In genomic region chr11:56593435-56593834, GRCm38 (mm10) we compare ENCODE assay signal across 7 mouse cellular contexts.
DNase-seq lines count a peak whose midpoint lies in the region; ATAC-seq and TF ChIP-seq lines count a peak whose summit lies in the region.
"Not testable (repeated sequence)": the region's sequence is repeated elsewhere in the genome, so short reads cannot be mapped to it uniquely, and the experiment has no call there.

No protein-coding gene starts in this region.

- peak; percentile 82 for ATAC-seq in embryonic facial prominence, embryonic 11.5 days (replicated peaks; ENCODE audit: insufficient number of reproducible peaks, low FRiP score, low TSS enrichment, low read depth)
- peak; percentile 89 for ATAC-seq in forebrain, embryonic 12.5 days (ENCODE audit: low FRiP score)
- peak; percentile 78; the same call in 1 of the 2 replicates for ATAC-seq in heart, embryonic 13.5 days (ENCODE audit: extremely low read depth, insufficient number of reproducible peaks, low FRiP score, low TSS enrichment)
- ATAC-seq in hindbrain, embryonic 15.5 days (ENCODE audit: low FRiP score, low read depth) = 0 out of 2 replicates have a peak, but pooled peaks have one; percentile 59
- ATAC-seq in limb, embryonic 12.5 days (ENCODE audit: insufficient number of reproducible peaks, insufficient read depth, low FRiP score, low TSS enrichment, low read depth) = peak; percentile 79; the same call in 1 of the 2 replicates
- ATAC-seq in lung, postnatal 0 days = peak; percentile 33; the same call in 1 of the 2 replicates
- ATAC-seq in neural tube, embryonic 13.5 days (ENCODE audit: low read depth) = peak; percentile 63; the same call in 1 of the 2 replicates

- H3K4me3 ChIP-seq in embryonic facial prominence, embryonic 11.5 days (ENCODE audit: low read depth, low read length); forebrain, embryonic 12.5 days (replicated peaks); heart, embryonic 13.5 days; hindbrain, embryonic 15.5 days; limb, embryonic 12.5 days (replicated peaks); lung, postnatal 0 days (ENCODE audit: low read depth, low read length); neural tube, embryonic 13.5 days: not testable (repeated sequence)

- H3K9me3 ChIP-seq in embryonic facial prominence, embryonic 11.5 days (replicated peaks; ENCODE audit: control insufficient read depth, low read length); forebrain, embryonic 12.5 days; heart, embryonic 13.5 days; hindbrain, embryonic 15.5 days; limb, embryonic 12.5 days; lung, postnatal 0 days (ENCODE audit: low read length); neural tube, embryonic 13.5 days: not testable (repeated sequence)

- TF ChIP-seq EP300 in lung, postnatal 0 days (IDR thresholded peaks at IDR 0.05) = not testable (repeated sequence)

- not testable (repeated sequence) for H3K27ac ChIP-seq in embryonic facial prominence, embryonic 11.5 days (replicated peaks; ENCODE audit: low read depth, low read length); forebrain, embryonic 12.5 days; heart, embryonic 13.5 days (replicated peaks); hindbrain, embryonic 15.5 days (replicated peaks); limb, embryonic 12.5 days; lung, postnatal 0 days (ENCODE audit: low read length); neural tube, embryonic 13.5 days (replicated peaks)

- TF ChIP-seq CTCF in lung, postnatal 0 days (IDR thresholded peaks at IDR 0.05) = not testable (repeated sequence)

- H3K4me2 ChIP-seq in embryonic facial prominence, embryonic 11.5 days (ENCODE audit: low read depth, low read length); forebrain, embryonic 12.5 days; heart, embryonic 13.5 days; hindbrain, embryonic 15.5 days; limb, embryonic 12.5 days; lung, postnatal 0 days (replicated peaks; ENCODE audit: low read depth, low read length); neural tube, embryonic 13.5 days: not testable (repeated sequence)

- H3K9ac ChIP-seq in embryonic facial prominence, embryonic 11.5 days (replicated peaks; ENCODE audit: low read length); forebrain, embryonic 12.5 days; heart, embryonic 13.5 days; hindbrain, embryonic 15.5 days; limb, embryonic 12.5 days (replicated peaks); lung, postnatal 0 days (replicated peaks; ENCODE audit: low read depth); neural tube, embryonic 13.5 days: not testable (repeated sequence)

- not testable (repeated sequence) for DNase-seq in embryonic facial prominence, embryonic 11.5 days (ENCODE audit: low spot score); lung, postnatal 0 days (ENCODE audit: low spot score)

- WGBS in embryonic facial prominence, embryonic 11.5 days = 77% methylated on average over 2 of the region's 6 CpGs
- WGBS in forebrain, embryonic 12.5 days = 80% methylated on average over 2 of the region's 6 CpGs
- WGBS in heart, embryonic 13.5 days = 69% methylated on average over 2 of the region's 6 CpGs
- 83% methylated on average over 2 of the region's 6 CpGs for WGBS in hindbrain, embryonic 15.5 days
- WGBS in limb, embryonic 12.5 days = 90% methylated on average over 4 of the region's 6 CpGs
- 66% methylated on average over 2 of the region's 6 CpGs for WGBS in lung, postnatal 0 days
- 86% methylated on average over 3 of the region's 6 CpGs for WGBS in neural tube, embryonic 13.5 days

- H3K36me3 ChIP-seq in embryonic facial prominence, embryonic 11.5 days (replicated peaks; ENCODE audit: control insufficient read depth, insufficient read depth, low read depth, low read length); forebrain, embryonic 12.5 days (replicated peaks); heart, embryonic 13.5 days; hindbrain, embryonic 15.5 days; limb, embryonic 12.5 days; lung, postnatal 0 days (ENCODE audit: insufficient read depth, low read length); neural tube, embryonic 13.5 days: not testable (repeated sequence)

- H3K27me3 ChIP-seq in embryonic facial prominence, embryonic 11.5 days (ENCODE audit: control insufficient read depth, insufficient read depth, low read length); forebrain, embryonic 12.5 days; heart, embryonic 13.5 days (replicated peaks); hindbrain, embryonic 15.5 days; limb, embryonic 12.5 days; lung, postnatal 0 days (replicated peaks; ENCODE audit: insufficient read depth, low read length); neural tube, embryonic 13.5 days: not testable (repeated sequence)

- not testable (repeated sequence) for H3K4me1 ChIP-seq in embryonic facial prominence, embryonic 11.5 days (ENCODE audit: control insufficient read depth, insufficient read depth, low read length); forebrain, embryonic 12.5 days; heart, embryonic 13.5 days; hindbrain, embryonic 15.5 days (replicated peaks); limb, embryonic 12.5 days (replicated peaks); lung, postnatal 0 days (ENCODE audit: insufficient read depth, low read depth, low read length); neural tube, embryonic 13.5 days (replicated peaks)

Comparison
In these comparisons a context has a peak if more than half of its experiments do, and no peak if none do; other contexts are left out.
1. ATAC-seq: peak in every context shown above with its lines; median percentile 89 in forebrain, embryonic 12.5 days; 82 in embryonic facial prominence, embryonic 11.5 days; 79 in limb, embryonic 12.5 days; 78 in heart, embryonic 13.5 days; 63 in neural tube, embryonic 13.5 days; 59 in hindbrain, embryonic 15.5 days; 33 in lung, postnatal 0 days.